In the genomic region with DNA sequence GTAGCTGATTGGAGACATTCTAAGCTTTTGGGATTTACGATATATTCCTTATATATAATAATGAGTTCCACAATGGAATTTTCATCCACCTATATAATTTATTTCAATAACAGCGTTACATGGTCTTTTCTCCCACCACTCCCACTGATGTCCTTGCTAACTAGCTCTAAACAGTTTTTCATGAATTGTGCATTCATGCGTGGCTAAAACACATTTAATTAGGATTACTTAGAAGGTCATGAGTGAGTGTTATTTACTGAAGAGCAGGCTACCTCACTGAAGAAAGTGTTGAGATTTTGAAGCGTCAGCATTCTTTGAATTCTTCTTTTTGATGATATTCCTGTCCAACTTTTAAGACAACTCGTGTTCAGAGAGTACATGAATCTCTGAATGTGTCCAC, we compare ENCODE assay signal across 13 mouse cellular contexts.
"Had no signal": no experiment of that assay in that cellular context is flagged by ENCODE, and none has a peak within 500 bp of the region (broad histone marks: within the 10 kb centered on the region; RNA-seq: fewer than 3 reads in every experiment).

No protein-coding gene starts in this region.

- DNase-seq: gastrocnemius, adult 2 months; gastrocnemius, postnatal 10 days; gastrocnemius, postnatal 25 days; heart, adult 18-20 months; heart, postnatal 10 days; heart, postnatal 4 days; kidney, adult 18-20 months; kidney, adult 8-10 months; kidney, postnatal 10 days; kidney, postnatal 25 days; kidney, postnatal 4 days; liver; liver, embryonic 13.5 days had no signal
